Mouse (Mus musculus): ENCODE measurements at regions not wholly inside any gene's neighbourhood (a gene's known extent, or its start where the extent isn't known, plus 50 kb on each side); places are given as distances from the start of the nearest gene placed in this dataset.

- peak; percentile 52 to 61 for DNase-seq
- 31% methylated on average over 27 of the region's 27 CpGs for WGBS
- TF ChIP-seq POLR2A (IDR thresholded peaks at IDR 0.05; ENCODE audit: borderline replicate concordance, insufficient read depth, low read length) = no peak
- no peak for TF ChIP-seq CTCF (IDR thresholded peaks at IDR 0.05; ENCODE audit: borderline replicate concordance, insufficient read depth, low read depth, low read length)
- Histone ChIP-seq H3K4me3 (replicated peaks; ENCODE audit: insufficient read depth, low read depth, low read length) (peak overlapping the region; percentile 9), H3K4me1 (ENCODE audit: control insufficient read depth, insufficient read depth, low read length) (peaks cover 14% of the 10 kb centered on the region), H3K27ac (ENCODE audit: insufficient read depth, low read length) (peak overlapping the region; percentile 65; the same call in 1 of the 2 replicates), H3K27me3 (ENCODE audit: control insufficient read depth, insufficient read depth, low read length) (no peaks in the 10 kb centered on the region)
These were observed 529.9 kb upstream of the Adam5 start for GRCm38 (mm10) chr8:25353822-25354770.

GRCm38 (mm10) chr8:25353405-25353804 lies 529.2 kb upstream of the Adam5 start:
- DNase-seq = peak; percentile 27 to 30
- Histone ChIP-seq H3K4me3 (replicated peaks; ENCODE audit: insufficient read depth, low read depth, low read length) (no peak overlapping the region), H3K27me3 (ENCODE audit: control insufficient read depth, insufficient read depth, low read length) (no peaks in the 10 kb centered on the region), H3K27ac (ENCODE audit: insufficient read depth, low read length) (peak overlapping the region; percentile 72; the same call in 1 of the 2 replicates), H3K4me1 (ENCODE audit: control insufficient read depth, insufficient read depth, low read length) (peaks cover 7% of the 10 kb centered on the region)
- TF ChIP-seq POLR2A (IDR thresholded peaks at IDR 0.05; ENCODE audit: borderline replicate concordance, insufficient read depth, low read length) = no peak
- 69% methylated on average over 7 of the region's 7 CpGs for WGBS

GRCm38 (mm10) chr8:25348003-25348683 lies 524.0 kb upstream of the Adam5 start:
- Histone ChIP-seq H3K27me3 (ENCODE audit: control insufficient read depth, insufficient read depth, low read length) (no peaks in the 10 kb centered on the region), H3K4me1 (ENCODE audit: control insufficient read depth, insufficient read depth, low read length) (peaks cover 2% of the 10 kb centered on the region)
- WGBS = 27% methylated on average over 10 of the region's 10 CpGs

GRCm38 (mm10) chr8:25343160-25343602 lies 519.0 kb upstream of the Adam5 start:
- H3K4me1 ChIP-seq (ENCODE audit: control insufficient read depth, insufficient read depth, low read length) = no peaks in the 10 kb centered on the region; the same call in 1 of the 2 replicates
- no peak overlapping the region for H3K4me3 ChIP-seq (replicated peaks; ENCODE audit: insufficient read depth, low read depth, low read length)
- TF ChIP-seq POLR2A (IDR thresholded peaks at IDR 0.05; ENCODE audit: borderline replicate concordance, insufficient read depth, low read length) (no peak), CTCF (IDR thresholded peaks at IDR 0.05; ENCODE audit: borderline replicate concordance, insufficient read depth, low read depth, low read length) (no peak)
- no peak overlapping the region for H3K27ac ChIP-seq (ENCODE audit: insufficient read depth, low read length)
- no peak for DNase-seq
- 74% methylated on average over 10 of the region's 10 CpGs for WGBS
- no peaks in the 10 kb centered on the region for H3K27me3 ChIP-seq (ENCODE audit: control insufficient read depth, insufficient read depth, low read length)

More at GRCm38 (mm10) chr8:25348003-25348683, 524.0 kb upstream of the Adam5 start:
- DNase-seq = peak; percentile 42 to 75
- Histone ChIP-seq H3K27ac (ENCODE audit: insufficient read depth, low read length) (no peak overlapping the region), H3K4me3 (replicated peaks; ENCODE audit: insufficient read depth, low read depth, low read length) (no peak overlapping the region)
- no peak for TF ChIP-seq CTCF (IDR thresholded peaks at IDR 0.05; ENCODE audit: borderline replicate concordance, insufficient read depth, low read depth, low read length)
- no peak for TF ChIP-seq POLR2A (IDR thresholded peaks at IDR 0.05; ENCODE audit: borderline replicate concordance, insufficient read depth, low read length)

- no peak for DNase-seq
- no peak for TF ChIP-seq POLR2A (IDR thresholded peaks at IDR 0.05; ENCODE audit: borderline replicate concordance, insufficient read depth, low read length)
- TF ChIP-seq CTCF (IDR thresholded peaks at IDR 0.05; ENCODE audit: borderline replicate concordance, insufficient read depth, low read depth, low read length) = no peak
- Histone ChIP-seq H3K4me1 (ENCODE audit: control insufficient read depth, insufficient read depth, low read length) (no peaks in the 10 kb centered on the region; the same call in 1 of the 2 replicates), H3K27me3 (ENCODE audit: control insufficient read depth, insufficient read depth, low read length) (no peaks in the 10 kb centered on the region), H3K27ac (ENCODE audit: insufficient read depth, low read length) (no peak overlapping the region), H3K4me3 (replicated peaks; ENCODE audit: insufficient read depth, low read depth, low read length) (no peak overlapping the region)
- 93% methylated on average over 5 of the region's 5 CpGs for WGBS
These were observed 518.3 kb upstream of the Adam5 start for GRCm38 (mm10) chr8:25342501-25342900.

GRCm38 (mm10) chr8:25341225-25341624 lies 517.1 kb upstream of the Adam5 start:
- TF ChIP-seq CTCF (IDR thresholded peaks at IDR 0.05; ENCODE audit: borderline replicate concordance, insufficient read depth, low read depth, low read length) = no peak
- TF ChIP-seq POLR2A (IDR thresholded peaks at IDR 0.05; ENCODE audit: borderline replicate concordance, insufficient read depth, low read length) = no peak
- H3K4me3 ChIP-seq (replicated peaks; ENCODE audit: insufficient read depth, low read depth, low read length) = no peak overlapping the region
- 64% methylated on average over 5 of the region's 5 CpGs for WGBS
- H3K4me1 ChIP-seq (ENCODE audit: control insufficient read depth, insufficient read depth, low read length) = no peaks in the 10 kb centered on the region
- no peak for DNase-seq
- no peak overlapping the region for H3K27ac ChIP-seq (ENCODE audit: insufficient read depth, low read length)
- H3K27me3 ChIP-seq (ENCODE audit: control insufficient read depth, insufficient read depth, low read length) = no peaks in the 10 kb centered on the region

GRCm38 (mm10) chr8:25340729-25341128 lies 516.6 kb upstream of the Adam5 start:
- DNase-seq = no peak
- Histone ChIP-seq H3K27me3 (ENCODE audit: control insufficient read depth, insufficient read depth, low read length) (no peaks in the 10 kb centered on the region), H3K4me1 (ENCODE audit: control insufficient read depth, insufficient read depth, low read length) (no peaks in the 10 kb centered on the region), H3K4me3 (replicated peaks; ENCODE audit: insufficient read depth, low read depth, low read length) (no peak overlapping the region), H3K27ac (ENCODE audit: insufficient read depth, low read length) (no peak overlapping the region)
- WGBS = 90% methylated on average over 2 of the region's 2 CpGs
- TF ChIP-seq CTCF (IDR thresholded peaks at IDR 0.05; ENCODE audit: borderline replicate concordance, insufficient read depth, low read depth, low read length) = no peak
- TF ChIP-seq POLR2A (IDR thresholded peaks at IDR 0.05; ENCODE audit: borderline replicate concordance, insufficient read depth, low read length) = no peak
